Mouse (Mus musculus) liver, embryonic 14.5 days (tissue): ENCODE measurements around the gene Mms19.

ENCODE experiments used
- CTCF ChIP-seq: IDR thresholded peaks from 2 replicates; pipeline ENCODE4 v1.5.1; 2016; ENCODE audit warnings: antibody characterized with exemption, low read depth, control low read depth
- EP300 ChIP-seq: IDR thresholded peaks from 2 replicates; pipeline ENCODE4 v1.6.1; 2016; ENCODE audit warnings: antibody characterized with exemption, low read depth

DNA sequence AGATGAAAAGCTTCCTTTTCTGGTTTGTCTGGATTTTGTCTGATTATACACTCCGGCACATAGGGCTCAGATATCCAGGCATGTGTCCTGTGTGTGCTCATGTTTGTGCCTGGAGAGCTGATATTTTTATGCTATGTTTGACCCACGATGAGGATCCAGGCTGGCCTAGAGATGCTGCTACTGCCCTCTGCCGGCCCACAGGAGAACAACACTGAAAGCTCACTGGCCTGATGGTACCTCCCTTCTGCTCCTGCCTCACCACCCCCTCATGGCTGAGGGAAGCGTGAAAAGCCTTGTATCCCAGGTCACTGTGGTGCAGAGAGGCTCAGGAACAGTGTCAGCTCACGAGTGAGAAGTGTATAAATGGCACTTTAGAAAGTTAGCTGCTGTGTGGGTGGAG is 45.2 kb upstream of the Mms19 start:
- peak; percentile 97 for TF ChIP-seq CTCF
- no peak for TF ChIP-seq EP300
